Mouse (Mus musculus): Measurements from ENCODE around the gene Tat. TPM values are rescaled to one million over a fixed set of nuclear protein-coding genes. Genes with fewer than 3 reads are reported as not detected.

Tat gene
- polyA plus RNA-seq, 1 experiment = not detected

DNA sequence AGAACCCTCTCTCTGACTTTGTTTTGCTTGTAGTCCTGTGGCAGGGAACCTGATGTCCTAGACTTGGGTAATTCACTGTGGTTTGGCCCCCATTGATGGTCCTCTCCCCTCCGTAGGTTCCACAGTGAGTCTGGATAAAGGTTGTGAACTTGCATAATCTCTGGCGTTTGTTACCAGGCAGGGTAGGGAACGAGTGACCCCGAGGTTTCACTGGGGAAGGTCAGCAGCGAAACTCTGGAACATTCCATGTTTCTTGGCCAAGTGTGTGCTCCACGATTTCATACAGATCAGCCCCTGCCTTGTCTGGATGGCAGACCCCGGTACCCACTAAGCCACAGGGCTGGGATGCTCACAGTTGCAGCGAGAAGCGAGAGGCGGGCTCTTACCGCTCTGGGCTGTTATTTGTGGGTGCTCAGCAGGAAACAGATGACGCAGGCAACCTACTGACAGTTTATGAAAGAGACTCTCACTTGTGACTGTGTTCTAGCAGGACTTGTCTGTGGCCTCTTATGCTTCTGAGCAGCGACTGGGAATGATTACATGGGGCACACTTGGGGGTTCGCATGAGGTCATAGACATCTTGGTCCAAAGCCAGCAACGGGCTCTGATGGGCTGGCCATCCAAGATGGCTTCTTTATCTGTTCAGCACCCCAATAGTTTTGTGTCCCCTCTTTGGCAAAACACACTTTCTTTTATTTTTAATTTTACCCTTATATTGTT is 7.7 kb upstream of the Tat start:
- no peak for DNase-seq
- WGBS = 80% methylated on average over 15 of the region's 15 CpGs
- Histone ChIP-seq H3K4me3 (ENCODE audit: insufficient read depth, low read depth, low read length) (no peak overlapping the region), H3K36me3 (ENCODE audit: control insufficient read depth, insufficient read depth, low read length) (no peaks in the 10 kb centered on the region), H3K27me3 (replicated peaks; ENCODE audit: control insufficient read depth, insufficient read depth, low read length) (no peaks in the 10 kb centered on the region), H3K4me1 (ENCODE audit: control insufficient read depth, insufficient read depth, low read length) (no peaks in the 10 kb centered on the region), H3K27ac (ENCODE audit: insufficient read depth, low read depth, low read length) (no peak overlapping the region)
- TF ChIP-seq POLR2A (IDR thresholded peaks at IDR 0.05; ENCODE audit: low read depth, low read length) (no peak), CTCF (conservative IDR thresholded peaks at IDR 0.05; ENCODE audit: insufficient read depth, insufficient read length, low read depth, low read length) (no peak)

DNA sequence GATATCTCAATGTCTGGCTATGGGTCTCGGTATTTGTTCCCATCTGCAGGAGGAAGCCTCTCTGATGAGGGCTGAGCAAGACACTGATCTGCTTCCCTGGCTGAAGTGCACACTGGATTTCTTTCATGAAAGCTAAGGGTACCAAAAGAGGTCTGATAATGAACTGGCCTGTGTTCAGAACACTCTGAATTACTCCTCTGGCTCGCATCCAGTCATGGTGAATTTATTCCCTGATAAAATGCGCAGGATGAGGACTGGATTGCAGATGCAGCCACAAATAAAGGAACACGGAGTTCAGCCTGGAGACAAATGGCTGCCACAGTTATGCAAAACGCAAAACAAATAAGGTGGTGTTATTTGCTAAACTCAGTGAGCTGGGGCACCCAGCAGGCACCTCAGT is 6.3 kb upstream of the Tat start:
- TF ChIP-seq POLR2A (IDR thresholded peaks at IDR 0.05; ENCODE audit: low read depth, low read length) = no peak
- TF ChIP-seq CTCF (conservative IDR thresholded peaks at IDR 0.05; ENCODE audit: insufficient read depth, insufficient read length, low read depth, low read length) = no peak
- WGBS = 44% methylated on average over 5 of the region's 5 CpGs
- no peak overlapping the region for H3K4me3 ChIP-seq (ENCODE audit: insufficient read depth, low read depth, low read length)
- H3K27me3 ChIP-seq (replicated peaks; ENCODE audit: control insufficient read depth, insufficient read depth, low read length) = no peaks in the 10 kb centered on the region
- H3K4me1 ChIP-seq (ENCODE audit: control insufficient read depth, insufficient read depth, low read length) = no peaks in the 10 kb centered on the region
- no peaks in the 10 kb centered on the region for H3K36me3 ChIP-seq (ENCODE audit: control insufficient read depth, insufficient read depth, low read length)
- H3K27ac ChIP-seq (ENCODE audit: insufficient read depth, low read depth, low read length) = no peak overlapping the region
- DNase-seq = no peak

DNA sequence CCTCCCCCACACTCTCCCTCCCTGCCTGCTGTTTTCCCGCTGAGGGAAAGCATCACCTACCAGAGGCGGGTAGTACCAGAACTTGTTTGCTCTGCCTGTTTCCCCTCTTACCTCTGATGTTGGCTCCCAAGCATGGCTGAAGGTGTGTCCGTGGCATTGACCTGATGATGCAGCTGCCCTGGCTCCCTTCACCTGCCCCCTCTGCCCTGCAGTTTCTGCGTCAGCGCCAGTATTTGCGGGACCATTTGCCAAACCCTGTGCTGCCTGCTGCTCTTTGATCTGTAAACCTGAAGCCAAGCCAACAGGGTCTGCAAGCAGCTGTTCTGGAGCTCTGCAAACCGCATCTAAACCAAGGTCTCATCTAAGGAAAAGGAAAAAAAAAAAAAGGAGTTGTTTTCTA is 3.9 kb upstream of the Tat start:
- DNase-seq = peak; percentile 3
- no peak overlapping the region for H3K27ac ChIP-seq (ENCODE audit: insufficient read depth, low read depth, low read length)
- WGBS = 57% methylated on average over 7 of the region's 7 CpGs

DNA sequence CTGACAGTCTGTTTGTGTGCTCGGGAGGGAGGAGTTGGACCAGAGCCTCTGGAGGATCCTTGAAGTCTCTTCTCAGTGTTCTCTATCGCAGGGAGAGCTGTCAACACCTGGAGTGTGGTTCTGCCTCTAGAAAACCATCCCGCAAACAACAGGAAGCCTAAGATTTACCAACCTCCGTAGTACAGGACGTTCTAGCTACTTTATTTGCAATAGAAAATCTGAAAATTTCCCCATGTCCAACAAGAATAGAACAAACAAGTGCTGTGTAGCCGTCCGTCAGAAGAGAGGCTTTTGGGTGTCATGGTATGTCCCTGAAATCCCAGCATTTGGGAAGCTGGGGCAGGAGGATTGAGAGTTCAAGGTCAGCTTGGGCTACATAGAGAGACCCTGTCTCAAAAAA is 2.5 kb upstream of the Tat start:
- H3K4me3 ChIP-seq (ENCODE audit: insufficient read depth, low read depth, low read length) = no peak overlapping the region
- H3K4me1 ChIP-seq (ENCODE audit: control insufficient read depth, insufficient read depth, low read length) = no peaks in the 10 kb centered on the region
- TF ChIP-seq CTCF (conservative IDR thresholded peaks at IDR 0.05; ENCODE audit: insufficient read depth, insufficient read length, low read depth, low read length) (no peak), POLR2A (IDR thresholded peaks at IDR 0.05; ENCODE audit: low read depth, low read length) (no peak)
- no peaks in the 10 kb centered on the region for H3K36me3 ChIP-seq (ENCODE audit: control insufficient read depth, insufficient read depth, low read length)
- no peaks in the 10 kb centered on the region for H3K27me3 ChIP-seq (replicated peaks; ENCODE audit: control insufficient read depth, insufficient read depth, low read length)
- no peak overlapping the region for H3K27ac ChIP-seq (ENCODE audit: insufficient read depth, low read depth, low read length)
- no peak for DNase-seq
- WGBS = 83% methylated on average over 7 of the region's 7 CpGs

More for the DNA sequence above, 3.9 kb upstream of the Tat start:
- Histone ChIP-seq H3K4me1 (ENCODE audit: control insufficient read depth, insufficient read depth, low read length) (no peaks in the 10 kb centered on the region), H3K36me3 (ENCODE audit: control insufficient read depth, insufficient read depth, low read length) (no peaks in the 10 kb centered on the region), H3K4me3 (ENCODE audit: insufficient read depth, low read depth, low read length) (no peak overlapping the region), H3K27me3 (replicated peaks; ENCODE audit: control insufficient read depth, insufficient read depth, low read length) (no peaks in the 10 kb centered on the region)
- no peak for TF ChIP-seq POLR2A (IDR thresholded peaks at IDR 0.05; ENCODE audit: low read depth, low read length)
- TF ChIP-seq CTCF (conservative IDR thresholded peaks at IDR 0.05; ENCODE audit: insufficient read depth, insufficient read length, low read depth, low read length) = no peak

DNA sequence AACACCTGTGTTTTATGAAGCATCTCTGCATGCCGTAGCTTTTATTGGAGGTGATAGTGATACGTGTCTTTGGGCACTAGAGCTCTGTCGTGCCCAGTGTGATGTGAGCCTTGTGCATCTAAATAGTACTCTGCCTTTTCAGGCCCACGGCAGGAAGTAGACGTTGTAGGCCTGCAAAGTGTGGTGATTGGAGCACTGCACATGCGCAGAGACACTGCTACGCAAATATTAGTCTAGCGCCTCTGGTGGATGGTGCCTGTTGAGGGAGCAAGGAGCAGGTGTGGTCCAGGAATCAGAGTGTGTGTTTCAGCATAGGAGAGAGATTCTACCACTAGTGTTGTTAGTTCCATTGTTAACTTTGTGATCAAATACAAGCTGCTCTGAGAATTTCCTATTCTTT is 1.1 kb upstream of the Tat start:
- H3K4me1 ChIP-seq (ENCODE audit: control insufficient read depth, insufficient read depth, low read length) = no peaks in the 10 kb centered on the region
- no peak overlapping the region for H3K4me3 ChIP-seq (ENCODE audit: insufficient read depth, low read depth, low read length)
- no peak overlapping the region for H3K27ac ChIP-seq (ENCODE audit: insufficient read depth, low read depth, low read length)
- no peaks in the 10 kb centered on the region for H3K27me3 ChIP-seq (replicated peaks; ENCODE audit: control insufficient read depth, insufficient read depth, low read length)
- DNase-seq = no peak
- H3K36me3 ChIP-seq (ENCODE audit: control insufficient read depth, insufficient read depth, low read length) = no peaks in the 10 kb centered on the region
- TF ChIP-seq CTCF (conservative IDR thresholded peaks at IDR 0.05; ENCODE audit: insufficient read depth, insufficient read length, low read depth, low read length) (no peak; the same call in 1 of the 2 replicates), POLR2A (IDR thresholded peaks at IDR 0.05; ENCODE audit: low read depth, low read length) (no peak)
- 84% methylated on average over 8 of the region's 8 CpGs for WGBS

DNA sequence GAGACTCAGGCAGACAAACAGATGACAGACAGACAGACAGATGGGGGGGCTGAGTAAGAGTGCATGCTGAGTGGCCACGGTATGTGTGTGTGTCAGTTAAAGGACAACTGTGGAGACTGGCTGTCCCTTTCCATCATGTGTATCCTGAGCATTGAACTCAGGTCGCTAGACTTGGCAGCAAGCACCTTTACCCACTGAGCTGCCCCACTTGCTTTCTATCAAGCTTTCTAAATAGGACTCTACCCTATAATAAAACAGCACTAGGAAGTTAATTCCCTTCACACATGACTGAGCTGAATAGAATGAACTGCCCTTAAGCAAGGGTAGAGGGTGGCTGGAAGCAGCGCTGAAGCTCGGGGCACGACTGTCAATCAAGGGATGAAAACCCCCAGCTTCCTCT is 1.9 kb downstream of the Tat start:
- WGBS = 49% methylated on average over 5 of the region's 5 CpGs
- no peaks in the 10 kb centered on the region for H3K27me3 ChIP-seq (replicated peaks; ENCODE audit: control insufficient read depth, insufficient read depth, low read length)
- DNase-seq = no peak
- TF ChIP-seq CTCF (conservative IDR thresholded peaks at IDR 0.05; ENCODE audit: insufficient read depth, insufficient read length, low read depth, low read length) = no peak
- TF ChIP-seq POLR2A (IDR thresholded peaks at IDR 0.05; ENCODE audit: low read depth, low read length) = no peak
- H3K36me3 ChIP-seq (ENCODE audit: control insufficient read depth, insufficient read depth, low read length) = no peaks in the 10 kb centered on the region
- no peak overlapping the region for H3K27ac ChIP-seq (ENCODE audit: insufficient read depth, low read depth, low read length)
- no peaks in the 10 kb centered on the region for H3K4me1 ChIP-seq (ENCODE audit: control insufficient read depth, insufficient read depth, low read length)
- H3K4me3 ChIP-seq (ENCODE audit: insufficient read depth, low read depth, low read length) = no peak overlapping the region

DNA sequence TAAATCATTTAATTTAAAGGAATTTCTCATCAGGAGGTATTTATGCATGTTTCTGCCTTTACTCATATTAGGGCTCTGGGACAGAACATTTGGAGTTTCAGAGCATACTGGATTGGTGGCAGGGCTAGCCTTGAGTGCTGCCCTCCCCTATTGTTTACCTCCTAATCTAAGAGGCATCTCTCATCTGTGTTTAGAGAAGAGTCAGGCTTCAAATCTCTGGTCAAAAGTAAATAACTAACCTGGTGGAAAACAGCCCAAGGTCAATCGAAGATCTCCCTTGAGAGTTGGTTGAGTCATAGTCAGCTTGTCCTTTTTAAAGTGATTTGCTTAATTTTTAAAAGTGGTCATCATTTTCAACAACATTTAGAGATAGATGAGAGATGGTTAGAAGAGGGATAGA is 2.7 kb downstream of the Tat start:
- H3K27me3 ChIP-seq (replicated peaks; ENCODE audit: control insufficient read depth, insufficient read depth, low read length) = no peaks in the 10 kb centered on the region
- H3K27ac ChIP-seq (ENCODE audit: insufficient read depth, low read depth, low read length) = no peak overlapping the region
- WGBS = 56% methylated on average over 1 of the region's 1 CpGs
- no peaks in the 10 kb centered on the region for H3K4me1 ChIP-seq (ENCODE audit: control insufficient read depth, insufficient read depth, low read length)
- no peak overlapping the region for H3K4me3 ChIP-seq (ENCODE audit: insufficient read depth, low read depth, low read length)
- H3K36me3 ChIP-seq (ENCODE audit: control insufficient read depth, insufficient read depth, low read length) = no peaks in the 10 kb centered on the region
- no peak for TF ChIP-seq POLR2A (IDR thresholded peaks at IDR 0.05; ENCODE audit: low read depth, low read length)
- no peak for TF ChIP-seq CTCF (conservative IDR thresholded peaks at IDR 0.05; ENCODE audit: insufficient read depth, insufficient read length, low read depth, low read length)
- no peak for DNase-seq

Data from kidney, adult 2 months (tissue).